Mouse (Mus musculus) forebrain, postnatal 0 days (tissue): ENCODE results near the gene Ehd1. TPM values are rescaled to one million over a fixed set of nuclear protein-coding genes. Genes with fewer than 3 reads are reported as not detected.
A peak's percentile ranks its signal among the peaks of the same experiment; 100 is the strongest.

Experiments
- ATAC-seq: fragments of 200-750 bp; cut with Nextera tagmentation; 2 replicates; pipeline ENCODE4 v1.8.0; 2017; ENCODE audit warnings: mild to moderate bottlenecking, moderate library complexity
- DNase-seq: peaks from one replicate; pipeline ENCODE4 v3.0.0-alpha.2; 2015
- H3K27ac ChIP-seq: fragments of 300-500 bp; sonication (generic); 2 replicates; pipeline ENCODE4 v1.5.1; 2014; ENCODE audit warnings: low read depth, mild to moderate bottlenecking, antibody characterized with exemption, low read length, moderate library complexity, mixed read lengths
- H3K27me3 ChIP-seq: fragments of 300-500 bp; sonication (generic); 2 replicates; pipeline ENCODE4 v1.6.1; 2014; ENCODE audit warnings: mild to moderate bottlenecking, low read length, mixed read lengths; ENCODE audit not compliant: insufficient read depth
- H3K36me3 ChIP-seq: fragments of 300-500 bp; sonication (generic); 2 replicates; pipeline ENCODE4 v1.6.1; 2014; ENCODE audit warnings: mild to moderate bottlenecking, moderate library complexity; ENCODE audit not compliant: insufficient read depth
- H3K4me1 ChIP-seq: fragments of 300-500 bp; sonication (generic); 2 replicates; pipeline ENCODE4 v1.6.1; 2014; ENCODE audit warnings: antibody characterized with exemption; ENCODE audit not compliant: insufficient read depth
- H3K4me2 ChIP-seq: fragments of 300-500 bp; sonication (generic); 2 replicates; pipeline ENCODE4 v1.6.1; 2014; ENCODE audit warnings: low read depth, mild to moderate bottlenecking, moderate library complexity
- H3K4me3 ChIP-seq: fragments of 300-500 bp; sonication (generic); 2 replicates; pipeline ENCODE4 v1.5.1; 2014; ENCODE audit warnings: low read depth, low read length, mixed read lengths
- H3K9ac ChIP-seq: fragments of 300-500 bp; sonication (generic); 2 replicates; pipeline ENCODE4 v1.6.1; 2014; ENCODE audit warnings: mild to moderate bottlenecking
- H3K9me3 ChIP-seq: fragments of 300-500 bp; sonication (generic); 2 replicates; pipeline ENCODE4 v1.6.1; 2016; ENCODE audit warnings: low read length
- CTCF ChIP-seq: sonication (generic); IDR thresholded peaks from 2 replicates; pipeline ENCODE4 v1.5.1; 2016; ENCODE audit warnings: antibody characterized with exemption, control low read depth, low read depth
- WGBS: fragments of 180-500 bp; shearing (Covaris S2); extraction: QIAGEN DNeasy Blood & Tissue Kit; methylation state at CpG from one replicate; pipeline ENCODE4 v1.1.7; 2014; 5-methylcytosine and 5-hydroxymethylcytosine counted together
- polyA plus RNA-seq: library from polyadenylated mRNA; unstranded; fragments of >200 nt; fragmentation: Nextera tagmentation; extraction: Ambion mirVana; gene quantifications from 2 replicates; pipeline ENCODE4 v1.2.1, GENCODE M21; 2015
- total RNA-seq: library from RNA; depleted of rRNA; stranded (reverse); fragments of >200 nt; gene quantifications from 2 replicates; pipeline ENCODE4 v1.2.3, GENCODE M21; 2014

Ehd1 gene
- total and polyA plus RNA-seq, 2 experiments from 2014 or later = 75.4 to 120 TPM

- H3K4me1 ChIP-seq = peaks cover 8% of the 10 kb centered on the region; the same call in 1 of the 2 replicates
- 44% methylated on average over 8 of the region's 8 CpGs for WGBS
- no peak for ATAC-seq
- H3K4me2 ChIP-seq = no peak overlapping the region
- H3K9me3 ChIP-seq = no peaks in the 10 kb centered on the region
- no peaks in the 10 kb centered on the region for H3K27me3 ChIP-seq
- H3K9ac ChIP-seq = no peak overlapping the region
- H3K4me3 ChIP-seq = no peak overlapping the region
- H3K27ac ChIP-seq = no peak overlapping the region
- no peak for DNase-seq
- TF ChIP-seq CTCF = no peak
- H3K36me3 ChIP-seq = no peaks in the 10 kb centered on the region
Observed at GRCm38 (mm10) chr19:6271206-6271605, 5.3 kb upstream of the Ehd1 start.

- DNase-seq = no peak
- Histone ChIP-seq H3K9me3 (no peaks in the 10 kb centered on the region), H3K4me1 (peaks cover 9% of the 10 kb centered on the region; the same call in 1 of the 2 replicates), H3K4me3 (no peak overlapping the region), H3K9ac (no peak overlapping the region), H3K27ac (no peak overlapping the region), H3K36me3 (no peaks in the 10 kb centered on the region), H3K27me3 (no peaks in the 10 kb centered on the region), H3K4me2 (no peak overlapping the region)
- no peak for TF ChIP-seq CTCF
- ATAC-seq = no peak
- 75% methylated on average over 7 of the region's 7 CpGs for WGBS
Observed at GRCm38 (mm10) chr19:6272053-6272452, 4.5 kb upstream of the Ehd1 start.

- 77% methylated on average over 4 of the region's 4 CpGs for WGBS
- no peak overlapping the region for H3K4me2 ChIP-seq
- DNase-seq (no peak), ATAC-seq (no peak)
- no peak for TF ChIP-seq CTCF
- no peak overlapping the region for H3K27ac ChIP-seq
- H3K27me3 ChIP-seq = no peaks in the 10 kb centered on the region
- H3K4me3 ChIP-seq = no peak overlapping the region
- no peaks in the 10 kb centered on the region for H3K9me3 ChIP-seq
- H3K9ac ChIP-seq = no peak overlapping the region
- H3K36me3 ChIP-seq = no peaks in the 10 kb centered on the region
- H3K4me1 ChIP-seq = peaks cover 9% of the 10 kb centered on the region; the same call in 1 of the 2 replicates
Observed at GRCm38 (mm10) chr19:6272738-6273137, 3.8 kb upstream of the Ehd1 start.

- ATAC-seq (no peak), DNase-seq (no peak)
- 85% methylated on average over 4 of the region's 4 CpGs for WGBS
- Histone ChIP-seq H3K4me1 (peaks cover 15% of the 10 kb centered on the region), H3K9ac (no peak overlapping the region), H3K4me2 (no peak overlapping the region), H3K27me3 (no peaks in the 10 kb centered on the region), H3K9me3 (no peaks in the 10 kb centered on the region), H3K36me3 (no peaks in the 10 kb centered on the region), H3K4me3 (no peak overlapping the region), H3K27ac (no peak overlapping the region)
- no peak for TF ChIP-seq CTCF
Observed at GRCm38 (mm10) chr19:6273592-6273991, 2.9 kb upstream of the Ehd1 start.

- DNase-seq (no peak), ATAC-seq (no peak)
- H3K4me3 ChIP-seq = no peak overlapping the region
- H3K27me3 ChIP-seq = no peaks in the 10 kb centered on the region
- H3K27ac ChIP-seq = no peak overlapping the region
- H3K9ac ChIP-seq = no peak overlapping the region
- H3K36me3 ChIP-seq = no peaks in the 10 kb centered on the region
- peaks cover 20% of the 10 kb centered on the region for H3K4me1 ChIP-seq
- TF ChIP-seq CTCF = no peak
- no peak overlapping the region for H3K4me2 ChIP-seq
- WGBS = 89% methylated on average over 13 of the region's 13 CpGs
- H3K9me3 ChIP-seq = no peaks in the 10 kb centered on the region
Observed at GRCm38 (mm10) chr19:6273998-6274608, 2.4 kb upstream of the Ehd1 start.

GRCm38 (mm10) chr19:6275740-6276389 lies 660 bp upstream of the Ehd1 start:
- peak; percentile 32 for TF ChIP-seq CTCF
- H3K4me3 ChIP-seq = peak overlapping the region; percentile 85
- peaks cover 3% of the 10 kb centered on the region; the same call in 1 of the 2 replicates for H3K36me3 ChIP-seq
- H3K27me3 ChIP-seq = no peaks in the 10 kb centered on the region
- no peaks in the 10 kb centered on the region for H3K9me3 ChIP-seq
- 9% methylated on average over 15 of the region's 15 CpGs for WGBS
- H3K9ac ChIP-seq = peak overlapping the region; percentile 77
- peak overlapping the region; percentile 73 for H3K27ac ChIP-seq
- peaks cover 28% of the 10 kb centered on the region for H3K4me1 ChIP-seq
- DNase-seq = no peak
- H3K4me2 ChIP-seq = peak overlapping the region; percentile 96
- ATAC-seq = no peak; the same call in 1 of the 2 replicates

- peak overlapping the region; percentile 77 for H3K9ac ChIP-seq
- H3K4me3 ChIP-seq = peak overlapping the region; percentile 85
- no peak for ATAC-seq
- 4% methylated on average over 10 of the region's 10 CpGs for WGBS
- H3K4me1 ChIP-seq = peaks cover 28% of the 10 kb centered on the region
- no peak for TF ChIP-seq CTCF
- H3K27me3 ChIP-seq = no peaks in the 10 kb centered on the region
- H3K4me2 ChIP-seq = peak overlapping the region; percentile 96
- peaks cover 23% of the 10 kb centered on the region for H3K36me3 ChIP-seq
- H3K27ac ChIP-seq = no peak overlapping the region
- DNase-seq = no peak
- H3K9me3 ChIP-seq = no peaks in the 10 kb centered on the region
Observed at GRCm38 (mm10) chr19:6277661-6278438, 1.3 kb downstream of the Ehd1 start.
